Mouse (Mus musculus): ENCODE measurements around the gene AA467197.
A peak's percentile ranks its signal among the peaks of the same experiment; 100 is the strongest.

GRCm38 (mm10) chr2:122630465-122631225 lies 6.1 kb upstream of the AA467197 start:
- TF ChIP-seq POLR2A (IDR thresholded peaks at IDR 0.05; ENCODE audit: insufficient read length, low read depth) (peak; percentile 67), MYOG (IDR thresholded peaks at IDR 0.05; ENCODE audit: control insufficient read depth in 1 of 3, insufficient read depth in 1 of 3, insufficient read length in 2 of 3, low read depth in 2 of 3) (no peak), TCF3 (IDR thresholded peaks at IDR 0.05; ENCODE audit: insufficient read length, low read depth) (no peak), MYOD1 (IDR thresholded peaks at IDR 0.05; ENCODE audit: control insufficient read depth in 1 of 3, insufficient read length in 2 of 3, low read depth in 2 of 3) (peak in 1 of 3 experiments; percentile 33), TCF12 (IDR thresholded peaks at IDR 0.05; ENCODE audit: insufficient read depth, poor library complexity, severe bottlenecking) (no peak), MAX (IDR thresholded peaks at IDR 0.05; ENCODE audit: low read depth) (no peak), E2F4 (IDR thresholded peaks at IDR 0.05; ENCODE audit: insufficient read depth) (no peak), REST (IDR thresholded peaks at IDR 0.05; ENCODE audit: insufficient read depth, insufficient read length) (no peak), USF1 (IDR thresholded peaks at IDR 0.05; ENCODE audit: low read depth) (no peak), SRF (IDR thresholded peaks at IDR 0.05; ENCODE audit: control insufficient read depth, insufficient read length, low read depth) (no peak)
